Comparison of ENCODE assay signal across 17 mouse cellular contexts in genomic region chr4:131381063-131381462, GRCm38 (mm10).
A peak's percentile ranks its signal among the peaks of the same experiment; 100 is the strongest.
DNase-seq lines count a peak whose midpoint lies in the region; ATAC-seq and TF ChIP-seq lines count a peak whose summit lies in the region.
"Had no signal": no experiment of that assay in that cellular context is flagged by ENCODE, and none has a peak within 500 bp of the region (broad histone marks: within the 10 kb centered on the region; RNA-seq: fewer than 3 reads in every experiment).

No protein-coding gene starts in this region.

- no peak for DNase-seq in heart, embryonic 10.5 days (ENCODE audit: low spot score)
- DNase-seq in heart, postnatal 14 days = no peak
- no peak for DNase-seq in kidney, adult 8-10 months
- DNase-seq in ES-E14 (ENCODE audit: low read depth, low spot score) = no peak
- DNase-seq in adrenal gland, adult 2 months = no peak
- DNase-seq: cerebellum, adult 18-20 months; spleen, adult 18-20 months; thymus, postnatal 4 days had no signal

- no peak overlapping the region for H3K4me3 ChIP-seq in heart, embryonic 10.5 days
- no peak overlapping the region for H3K4me3 ChIP-seq in kidney, embryonic 15.5 days (replicated peaks)
- H3K4me3 ChIP-seq in ES-E14 (ENCODE audit: insufficient read depth in 1 of 2, low read depth in 1 of 2, low read length in 2 of 2, poor library complexity in 1 of 2, severe bottlenecking in 1 of 2) = no peak overlapping the region
- no peak overlapping the region for H3K4me3 ChIP-seq in limb, embryonic 13.5 days
- H3K4me3 ChIP-seq: forebrain, embryonic 12.5 days; liver, embryonic 12.5 days; lung, embryonic 15.5 days; midbrain, embryonic 15.5 days had no signal

- intact Hi-C loops in heart, postnatal 14 days (cut with DNase I) = no loop called here

- 57% methylated on average over 9 of the region's 9 CpGs for WGBS in heart, embryonic 10.5 days
- WGBS in kidney, embryonic 15.5 days = 18% methylated on average over 9 of the region's 9 CpGs
- WGBS in limb, embryonic 13.5 days = 38% methylated on average over 9 of the region's 9 CpGs

- peaks cover 21% of the 10 kb centered on the region for H3K4me1 ChIP-seq in heart, embryonic 10.5 days
- peaks cover 19% of the 10 kb centered on the region for H3K4me1 ChIP-seq in kidney, embryonic 15.5 days
- H3K4me1 ChIP-seq in ES-E14 (ENCODE audit: control insufficient read depth in 2 of 2, insufficient read depth in 2 of 2, low read length in 2 of 2, poor library complexity in 1 of 2) = no peaks in the 10 kb centered on the region
- peaks cover 30% of the 10 kb centered on the region for H3K4me1 ChIP-seq in limb, embryonic 13.5 days
- H3K4me1 ChIP-seq: liver, embryonic 12.5 days; lung, embryonic 15.5 days; midbrain, embryonic 15.5 days had no signal

- H3K9me3 ChIP-seq in heart, embryonic 10.5 days = no peaks in the 10 kb centered on the region
- no peaks in the 10 kb centered on the region for H3K9me3 ChIP-seq in kidney, embryonic 15.5 days (replicated peaks)
- H3K9me3 ChIP-seq in ES-E14 (ENCODE audit: control insufficient read depth, insufficient read depth, low read depth, low read length) = no peaks in the 10 kb centered on the region
- H3K9me3 ChIP-seq in limb, embryonic 13.5 days = no peaks in the 10 kb centered on the region
- H3K9me3 ChIP-seq: forebrain, embryonic 12.5 days; liver, embryonic 12.5 days; lung, embryonic 15.5 days; midbrain, embryonic 15.5 days had no signal

- peak overlapping the region; percentile 11; the same call in 1 of the 2 replicates for H3K27ac ChIP-seq in heart, embryonic 10.5 days
- peak overlapping the region; percentile 46; the same call in 1 of the 2 replicates for H3K27ac ChIP-seq in kidney, embryonic 15.5 days
- H3K27ac ChIP-seq in ES-E14 (ENCODE audit: insufficient read depth, low read depth, low read length, poor library complexity, severe bottlenecking) = no peak overlapping the region
- H3K27ac ChIP-seq in limb, embryonic 13.5 days = peak overlapping the region; percentile 11; the same call in 1 of the 2 replicates
- H3K27ac ChIP-seq: forebrain, embryonic 12.5 days; hindbrain, embryonic 14.5 days; liver, embryonic 12.5 days; lung, embryonic 15.5 days; midbrain, embryonic 15.5 days had no signal

- no peak overlapping the region for H3K9ac ChIP-seq in kidney, embryonic 15.5 days
- H3K9ac ChIP-seq in ES-E14 (ENCODE audit: insufficient read depth, low read depth, low read length, poor library complexity, severe bottlenecking) = 0 out of 2 replicates have a peak overlapping the region, but pooled peaks have one; percentile 22
- H3K9ac ChIP-seq in limb, embryonic 13.5 days = no peak overlapping the region
- H3K9ac ChIP-seq: forebrain, embryonic 12.5 days; hindbrain, embryonic 14.5 days; liver, embryonic 12.5 days; lung, embryonic 15.5 days; midbrain, embryonic 15.5 days had no signal

- H3K36me3 ChIP-seq in heart, embryonic 10.5 days = no peaks in the 10 kb centered on the region
- H3K36me3 ChIP-seq in kidney, embryonic 15.5 days = no peaks in the 10 kb centered on the region
- H3K36me3 ChIP-seq in ES-E14 (ENCODE audit: control insufficient read depth, insufficient read depth, low read length, poor library complexity, severe bottlenecking) = no peaks in the 10 kb centered on the region
- H3K36me3 ChIP-seq in limb, embryonic 13.5 days = no peaks in the 10 kb centered on the region
- H3K36me3 ChIP-seq: forebrain, embryonic 12.5 days; liver, embryonic 12.5 days; lung, embryonic 15.5 days; midbrain, embryonic 15.5 days had no signal

- 0 out of 2 replicates have a peak, but pooled peaks cover under 1% of the 10 kb centered on the region for H3K27me3 ChIP-seq in heart, embryonic 10.5 days (ENCODE audit: insufficient read depth, poor library complexity, severe bottlenecking)
- H3K27me3 ChIP-seq in kidney, embryonic 15.5 days = no peaks in the 10 kb centered on the region
- H3K27me3 ChIP-seq in limb, embryonic 13.5 days = no peaks in the 10 kb centered on the region
- H3K27me3 ChIP-seq: forebrain, embryonic 12.5 days; liver, embryonic 12.5 days; lung, embryonic 15.5 days; midbrain, embryonic 15.5 days had no signal

- H3K4me2 ChIP-seq in kidney, embryonic 15.5 days = peak overlapping the region; percentile 41
- no peak overlapping the region for H3K4me2 ChIP-seq in limb, embryonic 13.5 days (replicated peaks)
- H3K4me2 ChIP-seq: forebrain, embryonic 12.5 days; hindbrain, embryonic 14.5 days; liver, embryonic 12.5 days; lung, embryonic 15.5 days; midbrain, embryonic 15.5 days had no signal

- ATAC-seq in kidney, embryonic 15.5 days (replicated peaks; ENCODE audit: low FRiP score) = 0 out of 2 replicates have a peak, but pooled peaks have one; percentile 38
- ATAC-seq in limb, embryonic 13.5 days (ENCODE audit: low FRiP score, low read depth) = no peak
- ATAC-seq in monocyte, adult 5-6 weeks (replicated peaks; ENCODE audit: insufficient number of reproducible peaks, low FRiP score, low TSS enrichment, poor library complexity, severe bottlenecking) = no peak
- ATAC-seq: intestine, embryonic 16.5 days; liver, embryonic 12.5 days; midbrain, embryonic 15.5 days had no signal

- in situ Hi-C loops in ES-E14 (cut with MboI; ENCODE audit: low sequenced_read_pairs in 2 of 2, unreplicated experiment in 2 of 2) = no loop called here

TF ChIP-seq in ES-E14, 5 proteins besides CTCF, POLR2A, EP300 and RAD21:
- TF ChIP-seq MAFK (IDR thresholded peaks at IDR 0.05; ENCODE audit: insufficient read depth, low read depth, low read length) (no peak), ZNF384 (IDR thresholded peaks at IDR 0.05; ENCODE audit: low read depth, low read length) (no peak), HCFC1 (IDR thresholded peaks at IDR 0.05; ENCODE audit: borderline replicate concordance, insufficient read depth, low read length) (no peak), CHD2 (IDR thresholded peaks at IDR 0.05; ENCODE audit: low read depth, low read length) (no peak), ZC3H11A (IDR thresholded peaks at IDR 0.05; ENCODE audit: borderline replicate concordance, low read depth, low read length) (no peak)
